Mouse (Mus musculus) NIH3T3 (cell line): ENCODE measurements at regions not wholly inside any gene's neighbourhood (a gene's known extent, or its start where the extent isn't known, plus 50 kb on each side); places are given as distances from the start of the nearest gene placed in this dataset.
"Not testable (repeated sequence)": the region's sequence is repeated elsewhere in the genome, so short reads cannot be mapped to it uniquely, and the experiment has no call there.

ENCODE experiments used
- DNase-seq: peaks from one replicate; pipeline ENCODE4 v3.0.0-alpha.2; 2012; ENCODE audit warnings: low read depth

- DNase-seq = no peak
Observed at GRCm38 (mm10) chr1:94582526-94582925, 530.2 kb upstream of the Pdcd1 start.

GRCm38 (mm10) chr1:94581650-94582405 lies 529.5 kb upstream of the Pdcd1 start:
- peak; percentile 27 for DNase-seq

- DNase-seq = no peak
Observed at GRCm38 (mm10) chr1:94532773-94533541, 480.6 kb upstream of the Pdcd1 start.

- DNase-seq = no peak
Observed at GRCm38 (mm10) chr1:94504080-94504520, 451.7 kb upstream of the Pdcd1 start.

- DNase-seq = no peak
Observed at GRCm38 (mm10) chr1:94503379-94504079, 451.2 kb upstream of the Pdcd1 start.

GRCm38 (mm10) chr1:94502066-94502861 lies 449.9 kb upstream of the Pdcd1 start:
- DNase-seq = no peak

GRCm38 (mm10) chr1:94496992-94497391 lies 444.6 kb upstream of the Pdcd1 start:
- no peak for DNase-seq

- no peak for DNase-seq
Observed at GRCm38 (mm10) chr1:94496341-94496740, 444.0 kb upstream of the Pdcd1 start.

GRCm38 (mm10) chr1:94487062-94487461 lies 434.7 kb upstream of the Pdcd1 start:
- DNase-seq = no peak

GRCm38 (mm10) chr1:94469834-94470233 lies 417.5 kb upstream of the Pdcd1 start:
- not testable (repeated sequence) for DNase-seq

- peak; percentile 62 for DNase-seq
Observed at GRCm38 (mm10) chr1:94423731-94424130, 371.4 kb upstream of the Pdcd1 start.

- DNase-seq = no peak
Observed at GRCm38 (mm10) chr1:94413043-94413442, 360.7 kb upstream of the Pdcd1 start.

- peak; percentile 72 for DNase-seq
Observed at GRCm38 (mm10) chr1:94366606-94367005, 314.3 kb upstream of the Pdcd1 start.

GRCm38 (mm10) chr1:94356996-94357395 lies 304.6 kb upstream of the Pdcd1 start:
- DNase-seq = peak; percentile 19

- no peak for DNase-seq
Observed at GRCm38 (mm10) chr1:94355873-94356272, 303.5 kb upstream of the Pdcd1 start.

- DNase-seq = no peak
Observed at GRCm38 (mm10) chr1:94342576-94342975, 290.2 kb upstream of the Pdcd1 start.

- DNase-seq = no peak
Observed at GRCm38 (mm10) chr1:94341237-94341636, 288.9 kb upstream of the Pdcd1 start.

GRCm38 (mm10) chr1:94318029-94318428 lies 265.7 kb upstream of the Pdcd1 start:
- DNase-seq = no peak

- no peak for DNase-seq
Observed at GRCm38 (mm10) chr1:94298395-94298794, 246.0 kb upstream of the Pdcd1 start.

- no peak for DNase-seq
Observed at GRCm38 (mm10) chr1:94272569-94272968, 220.2 kb upstream of the Pdcd1 start.

- no peak for DNase-seq
Observed at GRCm38 (mm10) chr1:94263313-94263712, 211.0 kb upstream of the Pdcd1 start.

- DNase-seq = no peak
Observed at GRCm38 (mm10) chr1:94235426-94235825, 183.1 kb upstream of the Pdcd1 start.
